Mouse (Mus musculus) CD4-positive, CD25-positive, alpha-beta regulatory T cell, adult 9 weeks (primary cell): ENCODE measurements around the gene Atad1. TPM values are rescaled to one million over a fixed set of nuclear protein-coding genes. Genes with fewer than 3 reads are reported as not detected.

Experiments used
- polyA plus RNA-seq: library from polyadenylated mRNA; unstranded; fragments of 100-300 nt; shearing (Covaris generic); gene quantifications from one replicate; pipeline ENCODE4 v1.2.1, GENCODE M21; 2017

Gene Atad1
- polyA plus RNA-seq: 120 TPM

DNA sequence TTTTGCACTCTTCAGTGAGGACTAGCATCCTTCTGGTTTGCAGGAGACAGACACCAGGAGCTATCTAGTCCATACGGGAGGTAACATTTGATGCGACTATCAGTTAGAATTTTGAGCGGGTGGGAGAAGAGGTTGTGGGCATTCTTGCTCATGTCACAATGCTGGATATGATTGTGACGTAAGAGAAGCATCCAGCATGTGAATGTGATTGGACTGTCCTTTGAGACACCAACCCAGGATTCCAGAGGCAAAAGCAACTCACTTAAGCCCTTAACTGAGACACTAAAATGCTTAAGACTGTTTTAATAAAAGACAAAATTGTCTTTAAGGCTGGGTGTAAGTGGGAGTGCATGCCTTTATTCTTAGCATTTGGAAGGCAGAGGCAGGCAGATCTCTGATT lies at the start of gene Atad1:
Gene Atad1, minus strand, starts transcription at position 101 of the 400 bp plus-strand sequence.

DNA sequence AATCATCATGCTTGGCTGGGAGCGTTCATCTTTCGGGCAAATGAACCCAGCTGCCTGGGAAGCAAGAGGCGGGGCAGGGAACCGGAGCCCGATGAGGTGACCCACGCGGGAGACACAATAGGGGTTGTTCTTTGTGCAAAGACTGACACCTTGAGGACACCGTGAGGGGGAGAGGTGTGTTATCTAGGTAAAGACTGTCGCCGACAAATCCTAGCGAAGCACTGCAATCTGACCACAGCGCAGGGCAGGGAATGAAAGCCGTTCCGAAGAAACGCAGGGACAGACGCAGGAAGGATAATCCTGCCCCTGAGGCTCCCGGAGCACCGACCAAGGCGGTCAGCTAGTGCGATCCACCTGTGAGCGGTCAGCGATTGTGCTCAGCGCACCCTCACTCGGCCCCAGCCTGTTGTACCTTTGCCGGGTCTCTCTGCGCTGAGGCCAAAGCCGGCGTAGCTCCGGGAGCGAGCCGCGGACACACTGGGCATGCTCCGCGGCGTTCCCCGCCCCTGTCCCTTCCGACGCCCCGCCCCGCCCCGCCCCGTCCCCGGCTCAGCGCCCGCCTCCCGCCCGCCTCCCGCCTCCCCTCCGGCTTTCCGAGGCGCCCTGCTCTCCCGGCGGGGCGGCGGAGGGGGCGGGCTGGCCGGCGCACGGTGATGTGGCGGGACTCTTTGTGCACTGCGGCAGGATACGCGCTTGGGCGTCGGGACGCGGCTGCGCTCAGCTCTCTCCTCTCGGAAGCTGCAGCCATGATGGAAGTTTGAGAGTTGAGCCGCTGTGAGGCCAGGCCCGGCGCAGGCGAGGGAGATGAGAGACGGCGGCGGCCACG lies 17.5 kb upstream of the Atad1 start, which contains the start of gene Pten:
Gene Pten, plus strand, starts transcription at position 598 of the 826 bp plus-strand sequence.

Other genes starting within 250 kb of the Atad1 start
- 0.31 TPM for gene Papss2, start 144.0 kb downstream of the Atad1 start, polyA plus RNA-seq
- gene Pten, start 17.7 kb upstream of the Atad1 start, polyA plus RNA-seq: 29.5 TPM